Mouse (Mus musculus) left cerebral cortex, adult 9 months (tissue): ENCODE results near the gene Grhpr.
"Not testable (repeated sequence)": the region's sequence is repeated elsewhere in the genome, so short reads cannot be mapped to it uniquely, and the experiment has no call there.

Experiments used
- DNase-seq, 2 experiments: peaks; one replicate each; pipeline ENCODE4 v3.0.0; 2022; ENCODE audit warnings: low spot score in 2 of 2

Grhpr gene

GRCm38 (mm10) chr4:44981280-44981973 is at the start of gene Grhpr:
Gene Grhpr, plus strand, starts transcription at chr4:44981395.
- peak; percentile 40 to 75 for DNase-seq

- DNase-seq: no peak
These were observed 49.5 kb upstream of the Grhpr start for GRCm38 (mm10) chr4:44931732-44932131.

GRCm38 (mm10) chr4:44938359-44939340 is 42.5 kb upstream of the Grhpr start:
- DNase-seq: no peak

GRCm38 (mm10) chr4:44939576-44940249 is 41.5 kb upstream of the Grhpr start:
- DNase-seq: no peak

- no peak for DNase-seq
These were observed 40.9 kb upstream of the Grhpr start for GRCm38 (mm10) chr4:44940286-44940685.

DNA sequence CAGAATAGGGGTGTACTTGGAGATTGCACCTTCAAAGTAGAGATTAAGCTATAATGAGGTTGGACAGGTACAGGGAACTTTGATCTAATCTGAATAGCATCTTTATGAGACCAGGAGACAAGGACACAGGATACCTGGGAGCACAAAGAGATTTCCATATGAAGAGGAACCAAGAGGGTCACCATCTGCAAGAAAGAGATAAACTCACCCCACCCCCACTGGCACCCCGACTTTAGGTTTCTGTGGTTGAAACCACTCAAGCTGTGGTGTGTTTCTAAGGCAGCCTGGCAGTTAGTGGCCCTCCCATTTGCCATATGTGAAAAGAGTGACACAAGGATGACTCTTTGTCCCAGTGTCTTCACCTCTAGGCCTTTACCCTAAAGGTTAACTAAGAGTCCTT is 39.0 kb upstream of the Grhpr start:
- no peak for DNase-seq

- no peak for DNase-seq
These were observed 37.7 kb upstream of the Grhpr start for GRCm38 (mm10) chr4:44943480-44943879.

DNA sequence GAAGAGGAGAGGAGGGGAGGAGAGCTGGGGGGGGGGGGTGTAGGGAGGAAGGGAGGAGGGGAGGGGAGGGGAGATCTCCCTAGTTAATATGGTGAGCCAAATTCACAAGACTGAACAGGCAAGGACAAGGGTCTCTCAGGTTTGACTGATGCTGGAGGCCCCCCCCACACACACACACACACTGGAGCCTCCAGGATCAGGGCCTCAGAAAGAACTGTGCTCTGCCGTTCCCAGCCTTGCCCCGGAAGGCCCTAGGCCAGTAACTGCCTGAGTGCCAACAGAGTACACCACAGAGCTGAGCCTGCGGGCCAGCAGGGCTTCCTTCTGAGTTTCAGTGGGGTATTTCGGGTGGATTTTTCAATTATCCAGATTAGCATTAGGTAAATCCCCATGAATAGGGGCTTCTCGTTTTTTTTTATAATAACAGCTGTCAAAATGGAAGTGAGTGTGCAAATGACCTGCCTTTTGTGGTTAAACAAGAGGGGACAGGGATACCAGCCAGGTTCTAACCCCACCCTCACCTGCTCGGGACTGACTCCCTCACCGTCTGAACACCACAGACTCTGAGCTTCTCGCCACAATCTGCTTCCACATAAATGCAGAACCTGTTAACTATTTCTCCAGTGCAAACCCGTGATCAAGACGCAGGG is 36.6 kb upstream of the Grhpr start:
- no peak for DNase-seq

- DNase-seq: not testable (repeated sequence)
These were observed 35.1 kb upstream of the Grhpr start for GRCm38 (mm10) chr4:44946126-44946525.

- no peak for DNase-seq
These were observed 33.7 kb upstream of the Grhpr start for GRCm38 (mm10) chr4:44947464-44947863.

GRCm38 (mm10) chr4:44948314-44948713 is 32.9 kb upstream of the Grhpr start:
- DNase-seq: no peak

DNA sequence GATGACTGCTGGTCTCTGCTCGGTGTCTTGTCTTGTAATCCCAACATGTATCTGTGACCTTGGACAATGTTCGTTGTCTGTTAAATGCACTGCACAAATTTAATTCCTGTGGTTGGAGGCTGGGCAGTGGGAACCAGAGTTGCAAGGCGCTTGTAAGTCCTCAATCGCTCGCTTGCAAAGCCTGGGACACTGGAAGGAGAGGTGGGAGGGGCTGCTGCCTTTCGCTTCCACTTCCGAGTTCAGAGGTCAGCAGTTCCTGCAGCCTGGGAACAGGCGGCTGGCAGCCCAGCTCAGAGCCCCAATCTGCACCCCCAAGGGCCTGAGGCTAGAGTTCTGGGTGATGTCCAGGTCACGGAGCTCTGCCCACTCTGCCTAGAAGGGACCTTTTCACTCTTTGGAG is 28.2 kb upstream of the Grhpr start:
- DNase-seq: no peak

- no peak for DNase-seq
These were observed 22.4 kb upstream of the Grhpr start for GRCm38 (mm10) chr4:44958776-44959175.

DNA sequence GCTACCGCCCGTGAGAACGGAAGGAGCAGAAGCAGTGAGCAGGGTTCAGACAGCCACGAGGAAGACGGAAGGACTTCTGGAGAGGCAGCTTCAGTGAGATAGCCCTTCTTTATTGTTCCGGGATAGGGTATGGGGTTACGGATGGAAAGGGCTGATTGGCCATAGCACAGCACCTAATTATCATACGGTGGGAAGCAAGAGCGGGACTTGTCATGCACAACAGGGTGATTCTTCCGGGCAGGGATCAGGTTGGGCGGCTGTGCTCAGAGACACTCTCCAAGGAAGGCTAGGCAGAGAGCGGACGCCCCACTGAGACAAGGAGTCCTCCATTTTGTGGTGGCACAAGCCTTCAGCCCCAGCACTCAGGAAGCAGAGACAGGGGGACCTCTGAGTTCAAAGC is 22.0 kb upstream of the Grhpr start:
- DNase-seq: no peak

DNA sequence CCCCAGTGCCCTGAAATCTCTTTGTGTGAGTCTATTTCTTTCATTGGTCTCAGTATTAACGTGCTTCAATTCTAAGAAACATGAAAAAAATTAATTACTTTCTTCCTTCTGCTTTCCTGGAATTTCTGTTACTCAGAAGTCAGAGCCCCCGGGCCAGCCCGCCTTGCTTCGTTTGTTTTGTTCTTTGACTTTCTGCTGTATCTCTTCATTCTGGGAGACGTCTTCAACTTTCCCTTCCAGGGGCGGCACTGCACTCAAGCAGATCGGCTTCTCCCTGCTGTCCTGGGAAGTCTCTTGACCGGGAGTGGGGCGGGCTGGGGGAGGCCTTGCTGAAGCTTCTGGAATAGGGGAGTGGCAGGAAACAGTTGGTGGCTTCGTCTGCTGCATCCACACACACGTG is 18.0 kb upstream of the Grhpr start:
- DNase-seq: no peak

- DNase-seq: no peak
These were observed 16.0 kb upstream of the Grhpr start for GRCm38 (mm10) chr4:44965175-44965574.

GRCm38 (mm10) chr4:44965736-44966135 is 15.5 kb upstream of the Grhpr start:
- DNase-seq: no peak

GRCm38 (mm10) chr4:44967402-44967801 is 13.8 kb upstream of the Grhpr start:
- DNase-seq: no peak

DNA sequence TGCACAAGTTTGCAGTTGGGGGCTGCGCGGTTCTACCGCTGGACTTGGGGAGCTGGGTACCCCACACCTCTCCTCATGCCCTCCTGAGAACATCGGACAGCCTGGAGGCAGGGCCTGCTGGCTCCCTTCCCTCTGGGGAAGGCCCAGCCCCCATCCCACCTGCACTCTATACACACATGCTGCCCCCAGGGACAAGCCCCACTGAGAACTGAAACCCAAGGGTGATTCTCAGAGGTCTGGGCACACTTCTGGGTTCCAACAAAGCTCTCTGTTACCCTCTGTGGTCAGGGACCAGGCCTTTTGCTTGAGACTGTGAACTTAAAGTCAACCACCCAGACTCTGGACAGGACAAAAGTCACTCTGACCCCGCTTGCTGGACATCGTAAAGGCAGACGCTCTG is 11.1 kb upstream of the Grhpr start:
- DNase-seq: no peak

- DNase-seq: no peak
These were observed 10.5 kb upstream of the Grhpr start for GRCm38 (mm10) chr4:44970612-44971110.

DNA sequence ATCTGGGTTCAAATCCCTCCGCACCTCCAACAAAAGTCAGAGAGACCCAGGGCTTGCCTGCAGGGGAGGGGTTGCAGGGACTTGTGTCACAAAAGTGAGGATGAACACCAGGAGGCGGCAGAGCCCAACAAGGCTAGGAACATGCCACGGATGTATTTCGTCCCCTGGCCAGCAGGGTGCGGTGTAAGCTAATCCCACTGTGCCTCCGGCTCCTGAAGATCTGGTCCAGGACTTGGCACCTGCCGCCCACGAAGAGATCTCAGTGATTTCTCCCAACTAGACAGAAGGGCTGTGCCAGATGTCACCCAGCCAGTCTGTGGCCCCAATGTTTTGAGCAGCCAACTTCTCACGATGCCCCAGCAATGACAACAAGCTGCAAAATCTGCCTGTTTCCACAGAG is 7.7 kb upstream of the Grhpr start:
- peak; percentile 76 to 94 for DNase-seq

DNA sequence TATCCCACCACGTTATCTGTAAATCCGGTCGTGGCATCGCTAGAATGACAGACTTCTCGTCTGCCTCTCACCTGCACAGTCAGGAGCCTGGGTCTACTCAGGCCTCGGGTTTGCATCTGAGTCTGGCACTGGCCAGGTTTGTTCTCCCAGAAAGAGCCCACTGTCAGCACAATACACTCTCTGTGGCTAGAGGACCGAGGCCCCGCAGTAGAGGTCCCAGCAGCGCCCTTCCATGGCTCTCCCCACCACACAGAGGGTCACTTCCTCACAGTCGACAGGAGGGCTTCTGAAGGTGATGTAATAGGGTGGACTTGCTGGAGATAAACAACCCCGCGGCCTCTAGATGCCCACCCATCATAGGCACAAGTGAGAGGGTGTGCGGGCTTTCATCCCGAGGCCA is 7.3 kb upstream of the Grhpr start:
- DNase-seq: no peak
